Mouse (Mus musculus) heart, postnatal 25 days (tissue): ENCODE measurements around the gene Foxo6. TPM values are rescaled to one million over a fixed set of nuclear protein-coding genes. Genes with fewer than 3 reads are reported as not detected.

Experiments
- DNase-seq: peaks from one replicate; pipeline ENCODE4 v3.0.0; 2022; ENCODE audit warnings: low spot score
- intact Hi-C: fragments of 180-260 bp; cut with DNase I; formaldehyde crosslinking; loops from one replicate; pipeline ENCODE4 v1.15.1; 2025
- total RNA-seq, 2 experiments: library from RNA; stranded (reverse); gene quantifications; 2 replicates each; pipeline ENCODE4 v1.2.3; 2021

Foxo6 gene
- total RNA-seq, 2 experiments from 2014 or later = 2.6 to 5.6 TPM

GRCm38 (mm10) chr4:120264105-120264504, 23.0 kb downstream of the Foxo6 start:
- intact Hi-C loops = no loop called here
- no peak for DNase-seq

- no peak for DNase-seq
- intact Hi-C loops = no loop called here
Measured at GRCm38 (mm10) chr4:120262726-120263125, 24.4 kb downstream of the Foxo6 start.

DNA sequence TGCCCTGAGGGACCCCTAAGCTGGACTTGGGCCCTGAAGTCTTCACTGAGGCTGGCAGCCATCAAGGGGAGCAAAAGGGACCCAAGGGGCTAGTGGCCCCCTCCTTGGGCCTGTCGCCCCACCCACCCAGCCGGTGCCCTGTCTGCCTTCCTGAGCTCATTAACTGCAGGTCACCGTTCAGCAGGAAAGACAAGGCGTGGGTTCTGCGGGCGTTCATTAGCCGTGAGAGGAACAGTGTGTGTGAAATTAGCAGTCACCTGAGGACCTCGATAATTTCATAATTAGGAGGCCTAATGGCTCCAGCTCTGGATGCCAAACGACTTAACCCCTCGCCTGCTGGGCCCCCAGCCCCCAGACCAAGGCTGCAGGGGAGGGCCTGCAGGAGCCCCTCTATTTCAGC, 24.9 kb downstream of the Foxo6 start:
- intact Hi-C loops = no loop called here
- no peak for DNase-seq

DNA sequence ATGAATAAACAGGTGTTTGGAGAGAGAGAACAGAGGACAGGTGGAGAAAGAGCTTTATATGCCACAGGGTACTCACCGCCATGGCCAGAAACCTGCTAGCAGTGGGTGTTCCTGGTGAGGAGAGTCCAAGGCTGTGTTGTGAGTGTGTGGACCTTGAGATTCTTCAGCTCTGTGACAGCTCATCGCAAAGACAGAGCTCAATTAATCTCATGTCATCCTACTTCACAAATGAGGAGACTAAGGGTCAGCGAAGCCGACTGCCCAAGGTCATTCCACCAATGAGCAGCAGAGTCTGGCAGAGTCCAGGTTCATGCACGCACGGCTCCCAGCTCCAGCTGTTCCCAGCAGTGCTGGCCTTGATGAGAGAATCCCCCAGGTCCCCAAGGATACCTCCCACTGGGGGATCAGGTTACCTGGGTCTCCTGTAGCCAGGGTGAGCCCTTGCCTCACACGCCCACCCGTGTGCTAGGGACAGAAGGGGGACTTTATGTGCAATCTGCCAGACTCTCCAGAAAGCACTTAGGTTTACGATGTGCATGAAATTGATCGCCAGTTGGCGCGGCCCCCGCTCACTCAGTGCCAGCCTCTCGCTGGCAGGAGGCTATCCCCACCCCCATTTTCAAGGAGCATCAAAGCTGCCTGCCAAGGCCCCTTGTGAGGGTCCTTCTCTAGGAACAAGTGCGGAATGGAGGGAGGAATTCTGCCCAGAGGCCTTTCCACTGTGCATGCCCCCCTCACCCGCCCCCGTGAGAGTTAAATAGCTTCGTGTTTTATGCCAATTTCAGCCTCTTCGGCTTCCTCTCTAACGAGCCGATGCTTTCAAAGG, 27.6 kb downstream of the Foxo6 start:
- intact Hi-C loops = no loop called here
- no peak for DNase-seq

GRCm38 (mm10) chr4:120248800-120249261, 38.3 kb downstream of the Foxo6 start:
- intact Hi-C loops = no loop called here
- DNase-seq = peak; percentile 59

DNA sequence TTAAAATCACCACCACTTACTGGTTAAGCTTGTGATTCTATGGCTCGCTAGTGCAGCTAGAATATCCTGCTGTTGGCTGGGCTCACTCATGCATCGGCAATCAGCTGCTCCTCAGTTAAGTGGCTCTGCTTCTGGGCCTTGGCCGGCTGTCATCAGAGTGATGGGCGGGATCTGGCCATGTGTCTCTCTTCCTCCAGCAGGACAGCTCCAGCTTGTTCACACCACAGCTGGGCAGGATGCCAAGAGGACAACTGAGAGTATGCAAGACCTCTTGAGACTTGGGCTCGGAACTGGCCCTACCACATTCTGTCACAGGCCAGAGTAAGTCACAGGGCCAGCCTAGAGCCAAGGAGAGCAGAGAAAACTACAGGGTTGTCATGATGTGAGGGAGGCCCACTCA, 39.7 kb downstream of the Foxo6 start:
- intact Hi-C loops = loop anchor here (2.0 kb wide), 1 partner anchor 29 kb away; no protein-coding TSS in a partner anchor
- DNase-seq = peak; percentile 74

- intact Hi-C loops = loop anchor here (2.0 kb wide), 1 partner anchor 31 kb away; no protein-coding TSS in a partner anchor
- DNase-seq = no peak
Measured at GRCm38 (mm10) chr4:120246086-120246485, 41.1 kb downstream of the Foxo6 start.

DNA sequence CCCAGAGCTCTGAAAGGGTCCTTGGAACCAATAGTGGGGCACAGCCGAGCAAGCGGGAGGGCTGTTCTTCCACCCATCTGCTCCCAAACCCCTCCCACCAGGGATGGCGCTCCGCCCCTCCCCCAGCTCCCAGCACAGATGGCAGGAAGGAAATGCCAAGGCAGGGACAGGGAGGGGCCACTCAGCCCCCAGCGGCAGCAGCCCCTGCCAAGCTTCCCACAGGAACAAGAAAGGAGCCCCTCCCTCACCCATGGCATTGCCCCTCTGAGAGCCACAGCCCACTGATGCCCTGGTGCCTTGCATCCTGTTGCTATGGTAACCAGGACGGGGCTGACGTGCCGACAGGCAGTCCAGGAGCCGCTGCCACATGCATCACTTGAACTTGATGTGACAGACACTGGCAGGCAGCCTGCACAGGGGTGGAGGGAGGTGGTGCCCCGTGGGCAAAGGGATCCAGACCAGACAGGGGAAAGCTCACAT, 44.3 kb downstream of the Foxo6 start:
- no peak for DNase-seq
- intact Hi-C loops = no loop called here

- intact Hi-C loops = no loop called here
- no peak for DNase-seq
Measured at GRCm38 (mm10) chr4:120241106-120241505, 46.0 kb downstream of the Foxo6 start.

- no peak for DNase-seq
- intact Hi-C loops = no loop called here
Measured at GRCm38 (mm10) chr4:120239419-120239818, 47.7 kb downstream of the Foxo6 start.

- no peak for DNase-seq
- intact Hi-C loops = no loop called here
Measured at GRCm38 (mm10) chr4:120233243-120233642, 53.9 kb downstream of the Foxo6 start.

GRCm38 (mm10) chr4:120232541-120232940, 54.6 kb downstream of the Foxo6 start:
- intact Hi-C loops = no loop called here
- DNase-seq = no peak

GRCm38 (mm10) chr4:120231982-120232381, 55.2 kb downstream of the Foxo6 start:
- intact Hi-C loops = no loop called here
- no peak for DNase-seq

DNA sequence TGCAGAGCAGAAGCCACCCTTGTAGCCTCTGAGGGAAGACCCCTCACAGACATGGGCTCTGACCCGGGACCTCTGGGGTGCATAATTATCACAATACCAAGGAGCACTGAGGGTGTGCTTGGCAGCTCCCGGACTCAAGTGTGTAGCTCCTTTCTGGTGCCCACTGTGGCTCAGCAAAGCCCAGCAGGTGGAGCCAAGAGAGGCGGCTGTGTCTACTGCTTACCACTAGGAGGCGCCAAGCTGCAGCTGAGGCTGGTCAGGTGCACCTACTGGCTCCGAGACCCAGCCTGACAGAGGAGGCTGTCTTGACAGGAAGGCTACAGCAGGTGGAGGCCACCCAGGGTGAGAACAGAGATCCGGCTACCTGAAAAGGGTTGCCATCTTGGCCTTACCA, 56.9 kb downstream of the Foxo6 start:
- intact Hi-C loops = loop anchor here (1.0 kb wide), 1 partner anchor 151 kb away; no protein-coding TSS in a partner anchor
- DNase-seq = no peak

GRCm38 (mm10) chr4:120229505-120230255, 57.5 kb downstream of the Foxo6 start:
- DNase-seq = no peak
- intact Hi-C loops = loop anchor here (1.0 kb wide), 1 partner anchor 152 kb away; no protein-coding TSS in a partner anchor

DNA sequence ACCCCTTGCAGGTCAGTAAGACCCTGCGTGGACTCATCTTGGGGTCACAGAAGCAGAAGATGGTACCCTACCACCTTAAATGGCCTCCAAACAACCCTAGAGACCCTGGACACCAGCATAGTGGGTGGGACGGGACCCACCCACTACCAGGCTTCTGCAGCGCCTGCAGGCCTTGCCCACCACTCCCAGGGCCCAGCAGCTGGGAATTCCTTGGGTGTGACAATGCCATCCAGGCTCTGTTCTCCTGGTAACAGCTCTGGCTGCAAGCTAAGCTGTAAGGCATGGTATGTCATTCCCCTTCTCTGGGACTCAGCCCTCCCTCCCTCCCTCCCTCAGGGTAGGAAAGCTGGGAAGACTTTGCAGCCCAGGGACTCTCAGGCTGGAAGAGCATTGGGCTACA, 58.5 kb downstream of the Foxo6 start:
- intact Hi-C loops = no loop called here
- DNase-seq = no peak

- intact Hi-C loops = no loop called here
- DNase-seq = no peak
Measured at GRCm38 (mm10) chr4:120227224-120227623, 59.9 kb downstream of the Foxo6 start.

- intact Hi-C loops = no loop called here
- no peak for DNase-seq
Measured at GRCm38 (mm10) chr4:120226682-120227081, 60.5 kb downstream of the Foxo6 start.

DNA sequence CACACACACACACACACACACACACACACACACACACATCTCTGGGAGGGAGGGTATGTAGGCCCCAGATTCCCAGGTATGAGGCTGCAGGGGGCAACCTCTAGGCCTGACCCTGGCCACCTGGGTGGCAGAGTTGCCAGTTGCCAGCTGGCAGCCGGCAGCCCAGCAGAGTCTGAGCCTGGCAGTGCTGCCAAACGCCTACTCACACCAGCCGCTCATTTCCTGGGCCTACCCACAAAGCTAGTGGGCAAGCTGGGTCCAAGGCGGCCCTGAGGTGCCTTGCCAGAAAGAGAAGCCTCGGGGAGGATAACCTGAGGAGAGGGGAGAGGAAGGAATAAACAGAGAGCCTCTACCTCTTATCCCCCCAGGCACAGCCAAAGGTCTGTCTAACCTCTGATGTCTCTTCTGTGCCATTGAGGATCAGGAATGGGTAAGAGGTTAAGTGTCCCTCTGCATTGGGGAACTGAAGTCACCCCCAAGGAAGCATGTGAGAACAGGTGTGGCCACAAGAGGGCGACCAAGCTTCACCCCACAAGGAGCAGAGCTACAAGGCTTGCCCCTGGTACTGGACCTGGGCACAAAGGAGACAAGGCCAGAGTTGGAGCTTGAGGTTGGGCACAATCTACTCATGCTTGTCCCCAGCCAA, 61.9 kb downstream of the Foxo6 start:
- intact Hi-C loops = loop anchor here (1.0 to 2.0 kb wide), 3 partner anchors 96 to 156 kb away; no protein-coding TSS in a partner anchor
- peak; percentile 35 for DNase-seq

DNA sequence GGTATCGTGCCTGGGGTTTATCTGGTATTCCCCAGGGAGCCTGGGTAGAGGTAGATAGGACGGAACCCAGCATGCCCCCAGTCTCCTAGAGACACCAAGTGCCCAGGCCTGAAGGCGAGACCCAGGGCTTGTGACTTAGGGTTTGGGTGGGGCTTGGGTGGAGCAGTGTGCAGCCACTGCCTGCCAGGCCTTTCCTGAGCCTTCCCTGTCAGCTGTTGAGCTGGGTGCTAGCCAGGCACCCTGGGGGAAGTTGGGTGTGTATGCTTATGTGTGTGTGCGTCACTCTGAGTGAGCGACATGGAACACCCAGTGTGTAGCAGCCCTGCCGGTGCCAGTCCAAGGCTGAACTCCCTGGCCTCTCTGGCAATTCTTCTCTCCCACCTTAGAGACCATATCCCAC, 63.3 kb downstream of the Foxo6 start:
- peak; percentile 17 for DNase-seq
- intact Hi-C loops = loop anchor here (2.0 kb wide), 2 partner anchors 97 to 145 kb away; no protein-coding TSS in a partner anchor
